Mouse (Mus musculus) cerebral cortex, adult 2 months (tissue): ENCODE data around the gene C730034F03Rik.

Source experiments
- WGBS: fragments of 180-500 bp; shearing (Covaris S2); methylation state at CpG from one replicate; pipeline ENCODE4 v1.1.7; 2018; 5-methylcytosine and 5-hydroxymethylcytosine counted together

Gene C730034F03Rik

DNA sequence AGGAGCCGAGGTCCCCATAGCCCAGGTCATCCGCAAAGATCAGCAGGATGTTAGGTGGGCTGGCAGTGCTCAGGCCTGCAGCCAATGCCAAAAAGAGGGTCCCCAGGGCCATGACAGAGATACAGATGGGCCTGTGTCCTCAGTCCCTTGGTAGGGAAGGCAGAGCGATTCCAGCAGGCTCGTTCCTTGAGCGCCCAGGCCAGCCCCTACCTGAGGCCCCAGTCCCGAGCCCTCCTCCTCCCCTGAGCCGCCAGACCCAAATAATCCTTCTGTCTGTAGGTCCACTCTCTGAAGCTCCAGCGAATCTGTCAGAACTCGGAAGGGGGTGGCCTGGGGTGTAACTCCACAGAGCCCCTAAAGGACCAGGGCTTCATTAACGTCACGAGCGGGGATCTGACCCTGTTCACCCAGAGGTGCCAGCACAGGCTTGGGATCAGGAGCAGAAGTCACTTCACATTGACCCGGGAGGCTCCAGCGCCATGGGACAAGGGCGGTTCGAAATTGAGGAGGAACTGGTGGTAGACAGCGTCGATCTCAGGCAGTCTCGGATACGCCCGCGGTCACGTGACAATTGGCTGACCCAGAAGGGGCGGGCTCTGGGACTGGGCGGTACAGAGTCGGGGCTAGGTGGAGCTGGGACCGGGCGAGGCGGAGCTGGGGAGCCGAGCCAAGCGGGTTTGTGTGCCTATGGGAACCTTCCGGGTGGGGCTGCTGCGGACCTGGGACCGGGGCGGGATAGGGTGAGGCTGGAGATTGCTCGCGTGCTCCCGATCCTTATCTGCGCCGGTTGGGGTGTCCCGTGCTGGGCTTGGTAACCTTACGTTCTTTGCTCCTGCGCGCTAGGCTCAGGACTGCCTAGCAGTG is 46.5 kb downstream of the C730034F03Rik start:
- 9% methylated on average over 44 of the region's 44 CpGs for WGBS

DNA sequence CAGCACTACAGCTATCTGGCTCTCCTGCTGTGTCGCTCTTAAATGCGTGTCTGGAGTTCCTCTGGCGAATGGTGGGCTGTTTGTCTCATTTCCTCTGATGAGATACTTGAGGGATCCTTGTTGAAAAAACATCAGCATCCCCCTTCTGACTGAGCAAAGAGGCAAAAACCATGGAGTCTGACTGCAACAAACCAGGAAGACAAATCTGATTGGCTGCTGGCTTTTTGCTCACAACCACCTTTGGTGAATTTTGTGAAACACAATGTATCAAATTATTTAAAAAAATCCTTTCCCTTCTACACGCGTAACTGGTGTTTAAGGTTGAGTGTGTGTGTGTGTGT is 47.1 kb downstream of the C730034F03Rik start:
- WGBS = 1% methylated on average over 5 of the region's 5 CpGs

DNA sequence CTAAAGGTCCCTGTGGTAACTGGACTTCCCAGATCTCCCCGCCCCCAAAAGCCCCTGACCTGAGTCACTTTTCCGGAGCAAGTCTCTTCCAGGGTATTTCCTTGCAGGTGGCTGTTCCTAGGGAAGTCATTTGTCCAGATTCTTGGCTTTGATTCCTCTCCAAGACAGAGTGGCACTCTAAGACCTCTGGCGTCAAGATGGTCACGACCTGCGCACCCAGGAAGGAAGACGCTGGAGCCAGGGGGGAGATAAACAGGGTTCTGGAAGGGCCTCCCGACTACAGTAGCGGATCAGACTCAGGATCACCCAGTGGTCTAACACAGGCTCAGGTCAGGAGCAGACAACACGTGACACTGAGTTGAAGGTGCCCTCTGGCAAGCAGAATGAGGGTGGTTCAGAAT is 47.7 kb downstream of the C730034F03Rik start, which contains the start of gene Arsa:
Gene Arsa (minus strand): TSS at position 335 of the 401 bp plus-strand sequence.
- WGBS = 33% methylated on average over 9 of the region's 9 CpGs

DNA sequence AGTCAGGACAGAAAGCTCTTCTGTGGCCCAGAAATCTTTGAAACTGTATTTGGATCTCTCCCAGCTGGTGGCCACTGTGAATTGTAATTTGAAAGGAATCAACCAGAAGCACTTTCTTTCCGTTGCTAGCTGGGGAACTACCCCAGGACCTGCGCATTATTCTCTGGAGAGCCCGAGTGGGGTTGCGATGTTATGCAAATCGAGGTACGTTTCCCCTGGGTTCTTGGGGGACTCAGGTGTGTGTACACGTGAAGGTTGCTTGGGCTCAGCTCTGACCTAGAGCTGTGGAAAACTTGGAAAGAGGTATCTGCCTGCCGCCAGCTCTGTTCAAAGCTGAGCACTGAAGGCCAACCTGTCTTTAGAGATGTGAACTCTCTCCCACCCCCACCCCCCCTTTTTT is 48.4 kb downstream of the C730034F03Rik start:
- WGBS = 56% methylated on average over 8 of the region's 8 CpGs

DNA sequence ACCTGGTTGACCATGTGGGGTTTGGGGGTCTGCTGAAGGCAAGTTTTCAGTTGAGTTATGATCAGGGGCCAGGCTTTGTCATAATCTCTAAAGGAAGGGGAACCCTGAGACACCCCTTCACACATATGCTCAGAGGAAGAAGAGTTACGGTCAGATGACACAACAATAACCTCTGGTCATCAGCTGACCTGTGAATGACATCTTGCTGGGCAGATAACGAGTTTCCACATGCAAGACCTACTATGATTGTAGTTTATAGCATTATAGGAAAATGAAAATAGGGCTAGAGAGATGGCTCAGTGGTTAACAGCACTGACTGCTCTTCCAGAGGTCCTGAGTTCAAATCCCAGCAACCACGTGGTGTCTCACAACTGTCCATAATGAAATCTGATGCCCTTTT is 49.2 kb downstream of the C730034F03Rik start:
- 93% methylated on average over 3 of the region's 3 CpGs for WGBS
